In the genomic region with DNA sequence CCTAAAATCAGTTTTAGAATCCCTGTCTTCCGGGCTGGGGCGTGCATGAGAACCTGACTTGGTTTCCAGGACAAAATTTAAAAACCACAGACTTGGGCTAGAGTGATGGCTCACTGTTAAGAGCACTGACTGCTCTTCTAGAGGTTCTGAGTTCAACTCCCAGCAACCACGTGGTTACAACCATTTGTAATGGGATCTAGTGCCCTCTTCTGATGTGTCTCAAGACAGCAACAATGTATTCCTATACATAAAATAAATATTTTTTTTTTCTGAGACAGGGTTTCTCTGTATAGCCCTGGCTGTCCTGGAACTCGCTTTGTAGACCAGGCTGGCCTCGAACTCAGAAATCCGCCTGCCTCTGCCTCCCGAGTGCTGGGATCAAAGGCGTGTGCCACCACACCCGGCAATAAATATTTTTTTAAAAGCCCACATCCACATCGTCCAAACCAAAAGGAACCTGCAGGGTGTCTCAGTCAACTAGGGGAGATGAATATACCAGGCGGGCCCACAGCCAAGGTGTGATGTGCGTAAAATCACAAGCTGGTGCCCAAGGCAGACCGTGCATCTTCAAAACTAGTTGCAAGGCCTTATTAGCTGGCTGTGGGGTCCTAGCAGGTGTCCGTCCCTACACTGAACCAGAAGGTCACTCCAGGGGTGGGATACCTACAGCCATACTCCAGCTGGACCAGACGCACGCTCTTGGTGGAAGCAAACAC, we compare ENCODE assay signal across 8 mouse cellular contexts. TPM values are rescaled to one million over a fixed set of nuclear protein-coding genes. Genes with fewer than 3 reads are reported as not detected.
A peak's percentile ranks its signal among the peaks of the same experiment; 100 is the strongest.
DNase-seq lines count a peak whose midpoint lies in the region; ATAC-seq lines count a peak whose summit lies in the region.

No protein-coding gene starts in this region.

- DNase-seq in cerebellum, adult 8-10 months: peak; percentile 38
- no peak for DNase-seq in cerebellum, adult 9-11 months
- DNase-seq in testis, postnatal 10 days (ENCODE audit: low spot score): peak; percentile 49
- DNase-seq in testis, postnatal 14 days (ENCODE audit: low spot score): no peak
- no peak for DNase-seq in ovary, adult 18-20 months (ENCODE audit: low spot score)
- DNase-seq in thymus, adult 18-20 months: no peak

- no peak for ATAC-seq in liver, embryonic 12.5 days
- no peak for ATAC-seq in activated CD4-positive, CD25-positive, alpha-beta regulatory T cell, adult 4 months

- 57% methylated on average over 16 of the region's 16 CpGs for WGBS in liver, embryonic 12.5 days (ENCODE audit: insufficient replicate concordance)

- peaks cover 37% of the 10 kb centered on the region for H3K4me1 ChIP-seq in liver, embryonic 12.5 days

- H3K4me3 ChIP-seq in liver, embryonic 12.5 days: peak overlapping the region; percentile 75

- H3K36me3 ChIP-seq in liver, embryonic 12.5 days: peaks cover 29% of the 10 kb centered on the region

- H3K9ac ChIP-seq in liver, embryonic 12.5 days: peak overlapping the region; percentile 83; the same call in 1 of the 2 replicates

- peak overlapping the region; percentile 97 for H3K4me2 ChIP-seq in liver, embryonic 12.5 days

- no peaks in the 10 kb centered on the region for H3K27me3 ChIP-seq in liver, embryonic 12.5 days (replicated peaks)

- peak overlapping the region; percentile 85; the same call in 1 of the 2 replicates for H3K27ac ChIP-seq in liver, embryonic 12.5 days

- H3K9me3 ChIP-seq in liver, embryonic 12.5 days (replicated peaks): no peaks in the 10 kb centered on the region

RNA-seq across cellular contexts. Expression of gene Ctsa, which starts 0.5 kb away (rescaled TPM):
- 66.7 and 69.3 TPM in 2 replicates for polyA plus RNA-seq in liver, embryonic 12.5 days (2016; fragmentation: Nextera tagmentation; extraction: Ambion mirVana)
- polyA plus RNA-seq in activated CD4-positive, CD25-positive, alpha-beta regulatory T cell, adult 4 months (2017; shearing (Covaris generic)): 100 to 1,000 TPM; 215 to 216 TPM

RNA-seq across cellular contexts. Expression of gene Neurl2, which starts 1.1 kb away (rescaled TPM):
- 2.1 and 2.2 TPM in 2 replicates for polyA plus RNA-seq in liver, embryonic 12.5 days (2016; fragmentation: Nextera tagmentation; extraction: Ambion mirVana)
- under 1 TPM in 1 of 2 experiments, not detected in 1; 0.69 TPM for polyA plus RNA-seq in activated CD4-positive, CD25-positive, alpha-beta regulatory T cell, adult 4 months (2017; shearing (Covaris generic))

RNA-seq across cellular contexts. Expression of gene Spata25, which starts 3.9 kb away (rescaled TPM):
- not detected in 2 replicates for polyA plus RNA-seq in liver, embryonic 12.5 days (2016; fragmentation: Nextera tagmentation; extraction: Ambion mirVana)
- polyA plus RNA-seq in activated CD4-positive, CD25-positive, alpha-beta regulatory T cell, adult 4 months (2017; shearing (Covaris generic)): not detected

RNA-seq across cellular contexts. Expression of gene Zswim1, which starts 9.7 kb away (rescaled TPM):
- polyA plus RNA-seq in liver, embryonic 12.5 days (2016; fragmentation: Nextera tagmentation; extraction: Ambion mirVana): 8.9 and 9.1 TPM in 2 replicates
- 10 to 100 TPM; 18.0 to 19.4 TPM for polyA plus RNA-seq in activated CD4-positive, CD25-positive, alpha-beta regulatory T cell, adult 4 months (2017; shearing (Covaris generic))

RNA-seq across cellular contexts. Expression of gene Pltp, which starts 25.3 kb away (rescaled TPM):
- 8.4 and 8.7 TPM in 2 replicates for polyA plus RNA-seq in liver, embryonic 12.5 days (2016; fragmentation: Nextera tagmentation; extraction: Ambion mirVana)
- 1 to 10 TPM in 1 of 2 experiments, under 1 TPM in 1; 0.87 to 1.0 TPM for polyA plus RNA-seq in activated CD4-positive, CD25-positive, alpha-beta regulatory T cell, adult 4 months (2017; shearing (Covaris generic))

Comparison
In these comparisons a context has a peak if more than half of its experiments do, and no peak if none do; other contexts are left out.
1. DNase-seq: peak in cerebellum, adult 8-10 months (single experiment) and testis, postnatal 10 days (single experiment); none in cerebellum, adult 9-11 months (single experiment), testis, postnatal 14 days (single experiment), ovary, adult 18-20 months (single experiment) and thymus, adult 18-20 months (0 of 2).